Mouse (Mus musculus): ENCODE data around the gene Gcn1l1.

- TF ChIP-seq MAX (IDR thresholded peaks at IDR 0.05; ENCODE audit: low read length) (no peak), CTCF (IDR thresholded peaks at IDR 0.05 in 2 of 3, conservative IDR thresholded peaks at IDR 0.05 in 1 of 3; ENCODE audit: control insufficient read depth in 1 of 3, insufficient read depth in 1 of 3, low read depth in 2 of 3, low read length in 3 of 3, poor library complexity in 1 of 3, severe bottlenecking in 1 of 3) (no peak), GABPA (IDR thresholded peaks at IDR 0.05; ENCODE audit: low read depth, low read length) (no peak), CHD2 (IDR thresholded peaks at IDR 0.05; ENCODE audit: low read length) (no peak), KAT2A (conservative IDR thresholded peaks at IDR 0.05; ENCODE audit: low read depth, low read length) (no peak)
These were observed 35.2 kb upstream of the Gcn1l1 start for GRCm38 (mm10) chr5:115529742-115530446.
